Mouse (Mus musculus): ENCODE measurements around the gene Mafg. TPM values are rescaled to one million over a fixed set of nuclear protein-coding genes. Genes with fewer than 3 reads are reported as not detected.
"Not testable (repeated sequence)": the region's sequence is repeated elsewhere in the genome, so short reads cannot be mapped to it uniquely, and the experiment has no call there.

Mafg gene
- polyA plus RNA-seq (2015; fragmentation: Nextera tagmentation; extraction: Ambion mirVana) = 14.7 and 19.1 TPM in 2 replicates

DNA sequence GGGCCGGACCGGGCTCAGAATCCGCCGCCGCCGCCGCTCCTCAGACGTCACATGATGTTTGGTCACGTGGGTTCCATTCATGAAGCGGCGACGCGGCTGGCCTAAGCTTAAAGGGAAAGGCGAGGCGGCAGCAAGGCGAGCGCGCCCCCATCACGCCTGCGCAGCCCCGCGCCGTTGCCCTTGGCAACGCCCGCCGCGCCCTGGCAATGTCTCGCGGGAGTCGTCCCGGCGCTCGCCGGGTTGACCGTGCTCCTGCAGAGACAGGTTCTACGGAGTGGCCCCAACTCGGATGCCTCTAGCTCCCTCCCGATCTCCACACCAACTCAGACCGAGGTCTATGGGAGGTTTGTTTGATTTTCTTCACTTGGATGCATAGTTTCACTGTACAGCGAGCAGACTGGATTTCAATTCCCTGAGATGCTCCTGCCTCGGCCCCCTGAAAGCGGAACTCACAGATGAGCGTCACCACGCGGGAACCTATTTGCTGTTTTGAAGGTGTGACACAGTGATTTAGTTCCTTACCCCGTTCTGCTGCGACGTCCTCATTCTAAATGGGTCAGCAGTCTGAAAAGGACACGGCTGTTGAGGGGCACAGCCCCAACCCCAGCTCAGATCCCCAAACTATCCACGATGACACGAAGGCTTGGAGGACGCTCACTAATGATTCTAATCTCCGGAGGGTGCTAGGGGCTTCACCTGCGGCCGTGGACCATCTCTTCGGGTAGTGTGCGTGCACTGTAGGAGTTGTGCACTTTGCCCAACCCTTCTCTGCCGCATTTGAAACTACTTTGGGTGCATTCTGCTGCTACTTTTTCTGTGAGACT lies at the start of gene Mafg:
Gene Mafg (minus strand): TSS at position 81 of the 824 bp plus-strand sequence.
- Histone ChIP-seq H3K9ac (ENCODE audit: low read length) (peak within 1 kb of the TSS; percentile 94), H3K4me1 (ENCODE audit: control insufficient read depth, insufficient read depth, low read length) (peaks cover 32% of the 10 kb centered on the region), H3K27me3 (ENCODE audit: control insufficient read depth, insufficient read depth, low read length) (no peaks in the 10 kb centered on the region), H3K4me3 (ENCODE audit: low read length) (peak within 1 kb of the TSS; percentile 77), H3K4me2 (ENCODE audit: low read depth, low read length) (peak within 1 kb of the TSS; percentile 83), H3K36me3 (ENCODE audit: control insufficient read depth, insufficient read depth) (peaks cover 6% of the 10 kb centered on the region), H3K27ac (ENCODE audit: low read length) (peak within 1 kb of the TSS; percentile 87), H3K9me3 (replicated peaks; ENCODE audit: control insufficient read depth, low read length) (no peaks in the 10 kb centered on the region)
- ATAC-seq (replicated peaks; ENCODE audit: extremely low read depth, insufficient read depth, low FRiP score) = peak; percentile 88
- WGBS = 10% methylated on average over 58 of the region's 58 CpGs

DNA sequence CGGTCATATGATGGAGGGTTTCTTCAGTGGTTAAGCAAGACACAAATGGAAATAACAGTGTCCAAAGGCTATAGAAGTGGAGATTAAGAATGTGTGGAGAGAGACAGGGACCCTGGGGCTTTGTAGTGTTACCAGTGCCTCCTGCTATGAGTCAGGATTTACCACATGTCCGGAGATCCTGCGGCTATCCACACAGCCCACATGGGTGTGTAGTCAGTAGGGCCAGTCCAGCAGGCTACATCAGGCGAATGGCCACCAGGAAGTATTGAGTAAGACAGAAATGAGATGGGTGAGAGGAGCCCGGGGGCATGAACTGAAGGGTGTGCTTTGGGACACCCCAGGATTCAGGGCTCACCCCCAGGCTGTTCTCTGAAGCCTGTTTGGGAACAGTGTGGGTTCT lies 49.3 kb upstream of the Mafg start:
- Histone ChIP-seq H3K9me3 (replicated peaks; ENCODE audit: control insufficient read depth, low read length) (no peaks in the 10 kb centered on the region), H3K27me3 (ENCODE audit: control insufficient read depth, insufficient read depth, low read length) (no peaks in the 10 kb centered on the region), H3K4me3 (ENCODE audit: low read length) (no peak overlapping the region), H3K4me2 (ENCODE audit: low read depth, low read length) (no peak overlapping the region), H3K27ac (ENCODE audit: low read length) (no peak overlapping the region), H3K36me3 (ENCODE audit: control insufficient read depth, insufficient read depth) (peaks cover 31% of the 10 kb centered on the region), H3K4me1 (ENCODE audit: control insufficient read depth, insufficient read depth, low read length) (peaks cover 5% of the 10 kb centered on the region; the same call in 1 of the 2 replicates), H3K9ac (ENCODE audit: low read length) (no peak overlapping the region)
- WGBS = 93% methylated on average over 5 of the region's 5 CpGs
- ATAC-seq (replicated peaks; ENCODE audit: extremely low read depth, insufficient read depth, low FRiP score) = no peak

DNA sequence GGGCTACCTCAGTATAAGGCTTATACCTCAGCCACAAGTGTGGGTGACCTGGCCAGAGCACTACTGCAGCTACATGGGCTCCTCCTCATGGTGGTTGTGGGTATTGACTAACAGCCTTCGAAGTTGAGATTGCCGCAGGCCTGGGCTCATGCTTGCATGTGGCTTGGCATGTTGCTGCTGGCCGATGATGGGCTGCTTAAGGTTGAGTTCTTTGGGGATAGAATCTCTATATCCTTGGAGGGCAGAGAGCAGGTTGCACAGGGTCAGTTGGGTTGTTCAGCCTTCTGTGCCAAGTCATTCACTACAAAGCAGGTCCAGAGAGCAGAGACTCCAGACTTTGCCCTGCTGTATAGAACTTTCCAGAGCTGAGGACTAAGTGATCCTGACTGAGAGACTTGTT lies 46.5 kb upstream of the Mafg start:
- Histone ChIP-seq H3K4me3 (ENCODE audit: low read length) (no peak overlapping the region), H3K36me3 (ENCODE audit: control insufficient read depth, insufficient read depth) (peaks cover 22% of the 10 kb centered on the region), H3K27ac (ENCODE audit: low read length) (no peak overlapping the region), H3K9me3 (replicated peaks; ENCODE audit: control insufficient read depth, low read length) (no peaks in the 10 kb centered on the region), H3K27me3 (ENCODE audit: control insufficient read depth, insufficient read depth, low read length) (no peaks in the 10 kb centered on the region), H3K4me1 (ENCODE audit: control insufficient read depth, insufficient read depth, low read length) (peaks cover 6% of the 10 kb centered on the region; the same call in 1 of the 2 replicates), H3K4me2 (ENCODE audit: low read depth, low read length) (no peak overlapping the region), H3K9ac (ENCODE audit: low read length) (no peak overlapping the region)
- WGBS = 65% methylated on average over 3 of the region's 3 CpGs
- ATAC-seq (replicated peaks; ENCODE audit: extremely low read depth, insufficient read depth, low FRiP score) = peak; percentile 58; the same call in 1 of the 2 replicates

GRCm38 (mm10) chr11:120676951-120677350 lies 43.6 kb upstream of the Mafg start:
- no peak overlapping the region for H3K27ac ChIP-seq (ENCODE audit: low read length)
- WGBS = 79% methylated on average over 4 of the region's 4 CpGs
- H3K36me3 ChIP-seq (ENCODE audit: control insufficient read depth, insufficient read depth) = peaks cover 22% of the 10 kb centered on the region
- no peaks in the 10 kb centered on the region for H3K27me3 ChIP-seq (ENCODE audit: control insufficient read depth, insufficient read depth, low read length)
- no peaks in the 10 kb centered on the region for H3K9me3 ChIP-seq (replicated peaks; ENCODE audit: control insufficient read depth, low read length)
- peaks cover 10% of the 10 kb centered on the region for H3K4me1 ChIP-seq (ENCODE audit: control insufficient read depth, insufficient read depth, low read length)
- no peak overlapping the region for H3K4me2 ChIP-seq (ENCODE audit: low read depth, low read length)
- H3K9ac ChIP-seq (ENCODE audit: low read length) = no peak overlapping the region
- no peak overlapping the region for H3K4me3 ChIP-seq (ENCODE audit: low read length)
- ATAC-seq (replicated peaks; ENCODE audit: extremely low read depth, insufficient read depth, low FRiP score) = no peak

- Histone ChIP-seq H3K4me1 (ENCODE audit: control insufficient read depth, insufficient read depth, low read length) (peaks cover 10% of the 10 kb centered on the region), H3K36me3 (ENCODE audit: control insufficient read depth, insufficient read depth) (peaks cover 19% of the 10 kb centered on the region)
- not testable (repeated sequence) for H3K9ac ChIP-seq (ENCODE audit: low read length); H3K4me2 ChIP-seq (ENCODE audit: low read depth, low read length); H3K27ac ChIP-seq (ENCODE audit: low read length); H3K9me3 ChIP-seq (replicated peaks; ENCODE audit: control insufficient read depth, low read length); H3K27me3 ChIP-seq (ENCODE audit: control insufficient read depth, insufficient read depth, low read length); H3K4me3 ChIP-seq (ENCODE audit: low read length); ATAC-seq (replicated peaks; ENCODE audit: extremely low read depth, insufficient read depth, low FRiP score)
- 79% methylated on average over 4 of the region's 5 CpGs for WGBS
Observed at GRCm38 (mm10) chr11:120675875-120676274, 42.5 kb upstream of the Mafg start.

GRCm38 (mm10) chr11:120673594-120674122 lies 40.3 kb upstream of the Mafg start:
- H3K9me3 ChIP-seq (replicated peaks; ENCODE audit: control insufficient read depth, low read length) = no peaks in the 10 kb centered on the region
- no peaks in the 10 kb centered on the region for H3K27me3 ChIP-seq (ENCODE audit: control insufficient read depth, insufficient read depth, low read length)
- ATAC-seq (replicated peaks; ENCODE audit: extremely low read depth, insufficient read depth, low FRiP score) = peak; percentile 8; the same call in 1 of the 2 replicates
- peaks cover 10% of the 10 kb centered on the region for H3K4me1 ChIP-seq (ENCODE audit: control insufficient read depth, insufficient read depth, low read length)
- H3K27ac ChIP-seq (ENCODE audit: low read length) = peak overlapping the region; percentile 77
- peak overlapping the region; percentile 76 for H3K9ac ChIP-seq (ENCODE audit: low read length)
- H3K4me2 ChIP-seq (ENCODE audit: low read depth, low read length) = peak overlapping the region; percentile 97
- H3K4me3 ChIP-seq (ENCODE audit: low read length) = peak overlapping the region; percentile 69
- peaks cover 9% of the 10 kb centered on the region for H3K36me3 ChIP-seq (ENCODE audit: control insufficient read depth, insufficient read depth)
- WGBS = 30% methylated on average over 12 of the region's 12 CpGs

GRCm38 (mm10) chr11:120672687-120673593 lies 39.5 kb upstream of the Mafg start, which contains the start of gene Aspscr1:
Gene Aspscr1, plus strand, starts transcription at chr11:120672973.
- Histone ChIP-seq H3K36me3 (ENCODE audit: control insufficient read depth, insufficient read depth) (peaks cover 4% of the 10 kb centered on the region; the same call in 1 of the 2 replicates), H3K4me2 (ENCODE audit: low read depth, low read length) (peak within 1 kb of the TSS; percentile 97), H3K4me1 (ENCODE audit: control insufficient read depth, insufficient read depth, low read length) (peaks cover 10% of the 10 kb centered on the region), H3K9ac (ENCODE audit: low read length) (peak within 1 kb of the TSS; percentile 76), H3K9me3 (replicated peaks; ENCODE audit: control insufficient read depth, low read length) (no peaks in the 10 kb centered on the region), H3K27me3 (ENCODE audit: control insufficient read depth, insufficient read depth, low read length) (no peaks in the 10 kb centered on the region), H3K4me3 (ENCODE audit: low read length) (peak within 1 kb of the TSS; percentile 69), H3K27ac (ENCODE audit: low read length) (peak within 1 kb of the TSS; percentile 77)
- peak; percentile 98 for ATAC-seq (replicated peaks; ENCODE audit: extremely low read depth, insufficient read depth, low FRiP score)
- 1% methylated on average over 76 of the region's 83 CpGs for WGBS

DNA sequence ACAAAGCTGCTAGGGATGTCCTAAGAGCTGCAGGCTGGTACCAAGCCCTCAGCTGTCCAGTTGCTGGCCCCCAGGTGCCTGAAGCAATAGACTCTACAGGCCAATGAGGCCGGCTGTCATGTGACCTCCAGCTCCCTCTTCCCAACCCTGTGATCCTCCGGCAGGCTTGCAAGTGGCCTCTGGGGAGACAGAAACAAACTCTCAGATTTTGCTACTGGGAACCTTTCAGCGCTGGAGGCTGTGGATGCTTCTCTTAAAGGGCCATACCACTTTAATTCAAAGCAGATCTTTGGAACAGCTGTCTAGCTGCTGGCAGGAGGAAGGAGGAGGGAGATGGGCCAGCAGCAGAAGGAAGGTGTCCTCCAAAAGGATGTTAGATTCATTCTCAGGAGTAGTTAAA lies 33.2 kb upstream of the Mafg start:
- Histone ChIP-seq H3K9ac (ENCODE audit: low read length) (no peak overlapping the region), H3K4me2 (ENCODE audit: low read depth, low read length) (no peak overlapping the region), H3K27me3 (ENCODE audit: control insufficient read depth, insufficient read depth, low read length) (peaks cover 23% of the 10 kb centered on the region), H3K9me3 (replicated peaks; ENCODE audit: control insufficient read depth, low read length) (no peaks in the 10 kb centered on the region), H3K4me1 (ENCODE audit: control insufficient read depth, insufficient read depth, low read length) (no peaks in the 10 kb centered on the region), H3K4me3 (ENCODE audit: low read length) (no peak overlapping the region), H3K27ac (ENCODE audit: low read length) (no peak overlapping the region), H3K36me3 (ENCODE audit: control insufficient read depth, insufficient read depth) (no peaks in the 10 kb centered on the region)
- ATAC-seq (replicated peaks; ENCODE audit: extremely low read depth, insufficient read depth, low FRiP score) = no peak
- 14% methylated on average over 3 of the region's 3 CpGs for WGBS

All from heart, embryonic 16.5 days (tissue).